Mouse (Mus musculus) right cerebral cortex, postnatal 10 days (tissue): ENCODE measurements around the gene Zc3h14.

Experiments
- DNase-seq, 2 experiments: peaks; one replicate each; pipeline ENCODE4 v3.0.0; 2021; ENCODE audit warnings: low spot score in 2 of 2

The Zc3h14 gene

GRCm38 (mm10) chr12:98737801-98738350 lies 8.9 kb upstream of the Zc3h14 start:
- DNase-seq, result no peak

GRCm38 (mm10) chr12:98741011-98741501 lies 5.7 kb upstream of the Zc3h14 start:
- no peak for DNase-seq

DNA sequence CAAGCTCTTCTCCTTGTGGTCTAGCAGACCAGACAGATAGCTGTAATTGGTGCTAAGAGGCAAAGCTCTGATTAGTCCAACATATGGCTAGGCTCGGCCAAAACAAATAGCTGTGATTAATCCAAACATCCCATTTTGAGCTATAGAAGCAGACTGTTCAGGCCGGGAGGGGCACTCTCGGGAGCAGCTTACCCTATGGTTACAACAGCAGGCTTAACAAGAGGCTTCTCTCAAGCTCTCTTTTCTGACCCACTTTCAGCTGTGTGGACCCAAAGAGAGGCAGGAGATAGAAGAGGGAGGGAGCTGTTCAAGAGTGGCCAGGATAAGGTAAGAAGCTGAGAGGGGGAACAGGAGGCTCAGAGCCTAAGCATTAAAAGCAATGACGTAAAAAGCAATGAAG lies 1.1 kb upstream of the Zc3h14 start:
- DNase-seq, result no peak

DNA sequence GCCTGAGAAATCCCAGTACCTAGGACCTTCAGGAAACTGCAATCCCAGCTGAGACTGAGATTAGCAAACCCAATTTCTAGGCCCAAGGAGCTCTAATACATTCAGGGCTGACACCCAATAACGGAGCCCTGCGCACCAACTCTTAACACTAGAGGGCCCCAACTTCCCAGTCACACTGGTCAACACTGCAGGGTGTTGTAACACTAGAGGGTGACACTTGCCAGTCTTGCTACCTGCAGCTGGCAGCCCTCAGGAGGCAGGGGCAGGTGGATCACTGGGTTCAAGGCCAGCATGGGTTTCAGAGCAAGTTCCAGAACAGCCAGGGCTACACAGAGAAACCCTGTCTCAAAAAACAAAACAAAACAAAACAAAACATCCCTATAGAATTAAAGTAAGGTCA lies 633 bp upstream of the Zc3h14 start:
- DNase-seq, result peak; percentile 45 to 47

GRCm38 (mm10) chr12:98747380-98747753 lies 603 bp downstream of the Zc3h14 start:
- no peak for DNase-seq

DNA sequence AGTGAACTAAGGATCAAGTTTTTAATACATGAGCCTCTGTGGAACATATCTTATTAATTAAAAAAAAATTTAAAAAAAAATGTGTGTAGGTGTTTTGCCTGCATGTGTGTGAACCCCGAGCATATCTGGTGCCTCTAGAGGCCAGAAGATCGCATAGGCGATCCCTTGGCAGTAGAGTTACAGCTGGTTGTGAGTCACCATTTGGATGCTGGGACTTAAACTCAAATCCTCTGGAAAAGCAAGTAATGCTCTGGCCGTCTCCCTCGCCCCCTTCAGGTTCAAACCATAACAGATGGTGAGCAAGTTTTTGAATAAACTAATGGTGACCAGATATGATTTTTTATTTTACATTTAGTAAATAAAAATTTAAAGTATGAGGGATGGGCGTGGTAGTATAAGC lies 10.9 kb downstream of the Zc3h14 start:
- no peak for DNase-seq

DNA sequence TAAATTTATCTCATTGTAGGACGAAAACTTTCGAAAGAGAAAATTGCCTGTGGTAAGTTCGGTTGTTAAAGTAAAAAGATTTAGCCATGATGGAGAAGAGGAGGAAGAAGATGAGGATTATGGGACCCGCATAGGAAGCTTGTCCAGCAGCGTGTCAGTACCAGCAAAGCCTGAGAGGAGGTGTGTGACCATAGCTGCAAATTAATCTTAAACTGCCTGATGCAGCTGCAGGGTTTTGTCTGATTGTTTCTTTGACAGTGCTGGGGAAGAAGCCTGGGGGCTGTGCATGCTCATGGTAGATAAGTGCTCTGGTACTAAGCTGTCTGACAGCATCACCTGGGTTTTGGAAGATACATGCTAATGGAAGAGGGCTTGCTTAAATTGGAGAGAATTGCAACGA lies 12.9 kb downstream of the Zc3h14 start:
- no peak for DNase-seq

GRCm38 (mm10) chr12:98766241-98766640 lies 19.5 kb downstream of the Zc3h14 start:
- DNase-seq, result no peak

- no peak for DNase-seq
Measured at GRCm38 (mm10) chr12:98777509-98777908, 30.7 kb downstream of the Zc3h14 start.

- DNase-seq, result peak; percentile 49
Measured at GRCm38 (mm10) chr12:98779148-98779547, 32.4 kb downstream of the Zc3h14 start.

DNA sequence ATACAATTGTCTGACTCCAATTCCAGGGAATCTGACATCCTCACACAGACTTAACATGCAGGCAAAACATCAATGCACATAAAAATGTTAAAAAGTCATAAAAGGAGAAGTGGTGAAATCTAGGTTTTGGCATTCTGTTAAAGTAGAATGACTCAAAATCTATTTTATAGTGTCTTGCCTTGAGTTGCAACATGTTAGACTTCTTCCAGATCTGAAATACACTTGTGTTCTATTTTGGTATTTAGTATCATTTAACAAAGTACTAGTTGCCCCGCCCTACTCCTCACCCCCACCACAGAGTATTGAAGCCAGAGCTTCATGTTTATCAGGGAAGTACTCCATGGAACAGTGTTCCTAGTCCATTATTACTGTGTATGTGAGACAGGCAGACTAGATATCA lies 37.5 kb downstream of the Zc3h14 start:
- DNase-seq, result no peak

DNA sequence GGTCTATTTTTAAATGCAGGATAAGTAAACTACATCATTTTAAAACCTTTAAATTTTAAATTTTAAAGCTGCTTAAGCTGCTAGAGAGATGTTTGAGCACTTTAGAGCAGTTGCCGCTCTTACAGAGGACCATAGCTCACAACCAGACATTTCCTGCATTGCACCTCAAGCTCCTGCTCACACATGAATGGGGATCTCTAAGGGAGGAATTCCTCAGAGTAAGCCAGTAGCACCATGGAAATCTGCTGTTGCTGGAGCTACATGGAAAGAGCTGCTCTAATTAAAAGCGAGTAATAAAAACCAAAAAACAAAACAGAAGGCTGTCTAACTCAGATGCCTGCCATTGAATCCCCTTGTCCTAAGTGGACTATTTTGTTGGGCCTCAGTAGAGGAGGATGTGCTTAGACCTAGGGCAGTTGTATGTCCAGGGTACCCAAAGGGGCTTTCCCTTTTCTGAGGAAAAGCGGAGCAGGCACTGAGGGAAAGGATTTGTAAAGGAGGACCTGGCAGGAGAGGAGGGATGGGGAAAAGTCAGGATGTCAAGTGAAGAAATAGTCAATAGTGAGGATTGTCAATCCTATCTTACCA lies 49.1 kb downstream of the Zc3h14 start:
- DNase-seq, result no peak

GRCm38 (mm10) chr12:98800334-98800733 lies 53.6 kb downstream of the Zc3h14 start:
- DNase-seq, result no peak

DNA sequence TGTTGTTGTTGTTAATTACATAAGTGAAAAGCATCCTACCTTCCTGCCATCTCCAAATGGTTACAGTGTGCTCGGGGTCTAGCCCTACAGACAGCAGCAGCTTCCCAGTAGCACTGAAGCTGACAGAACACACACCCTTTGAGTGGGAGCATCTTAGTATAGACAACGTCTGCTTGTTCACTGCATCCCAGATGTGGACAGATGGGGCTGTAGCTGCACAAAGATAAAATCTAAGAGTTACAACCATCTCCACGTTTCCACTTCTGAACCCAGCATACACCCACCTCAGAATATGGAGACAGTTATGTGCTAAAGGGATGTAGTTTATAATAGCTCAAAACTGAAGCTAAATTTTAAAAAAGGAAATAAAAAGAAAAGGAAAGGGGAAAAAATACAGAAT lies 55.5 kb downstream of the Zc3h14 start:
- DNase-seq, result no peak

DNA sequence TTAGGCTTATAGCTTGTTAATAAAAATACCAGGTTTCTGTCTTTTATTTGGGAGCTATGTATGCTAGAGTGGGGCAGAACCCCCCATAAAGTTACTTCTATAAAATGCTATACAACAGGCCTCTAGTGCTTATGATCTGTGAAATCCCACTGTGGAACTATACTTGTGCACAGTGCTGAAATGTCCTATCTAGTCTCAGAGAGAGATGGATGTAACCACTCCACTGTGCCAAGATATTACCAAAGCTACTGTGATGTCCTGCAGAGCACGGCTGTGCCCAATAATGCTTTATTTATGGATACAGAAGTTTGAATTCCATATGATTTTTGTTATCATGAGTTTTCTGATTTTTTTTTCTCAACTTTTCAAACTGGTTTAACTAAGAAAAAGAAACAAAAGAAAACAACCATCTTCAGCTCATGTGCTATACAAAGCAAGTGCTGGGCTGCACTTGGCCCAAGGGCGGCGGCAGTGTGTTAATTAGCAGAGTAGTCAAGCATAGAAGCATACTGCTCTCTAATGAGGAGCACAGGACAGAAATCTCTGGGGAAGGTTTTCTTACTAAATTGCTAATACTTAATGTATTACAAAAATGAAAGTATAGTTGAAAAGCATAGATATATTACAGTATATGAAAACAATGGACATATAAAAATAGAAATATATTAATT lies 57.4 kb downstream of the Zc3h14 start:
- DNase-seq, result no peak

- DNase-seq, result no peak
Measured at GRCm38 (mm10) chr12:98820781-98821180, 74.0 kb downstream of the Zc3h14 start.

- DNase-seq, result no peak
Measured at GRCm38 (mm10) chr12:98831122-98831521, 84.4 kb downstream of the Zc3h14 start.

GRCm38 (mm10) chr12:98832929-98833598 lies 86.3 kb downstream of the Zc3h14 start:
- DNase-seq, result no peak

- no peak for DNase-seq
Measured at GRCm38 (mm10) chr12:98833901-98834300, 87.1 kb downstream of the Zc3h14 start.

DNA sequence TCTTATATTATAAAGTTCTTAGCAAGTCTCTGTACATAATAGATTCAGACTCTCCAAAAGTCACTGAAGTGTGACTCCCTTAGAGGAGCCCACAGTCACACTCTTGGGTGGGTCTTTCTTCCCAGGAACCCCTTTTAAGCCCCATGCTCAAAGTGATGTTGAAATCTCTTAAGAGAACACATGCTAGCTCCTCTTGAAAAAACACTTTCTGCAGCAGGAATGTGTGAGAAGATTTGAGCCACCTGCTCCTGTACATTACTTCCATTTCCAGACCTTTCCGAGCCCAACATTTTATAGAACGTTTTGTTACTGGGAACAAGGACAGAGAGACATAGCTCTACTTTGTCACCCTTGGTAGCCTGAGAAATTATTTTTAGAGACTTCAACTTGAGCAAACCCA lies 88.1 kb downstream of the Zc3h14 start:
- DNase-seq, result no peak

- no peak for DNase-seq
Measured at GRCm38 (mm10) chr12:98835466-98835865, 88.7 kb downstream of the Zc3h14 start.
